Mouse (Mus musculus): Measurements from ENCODE around the gene Spice1. TPM values are rescaled to one million over a fixed set of nuclear protein-coding genes. Genes with fewer than 3 reads are reported as not detected.

Spice1 gene
- total RNA-seq, 1 experiment from 2014 or later = 26.8 TPM

GRCm38 (mm10) chr16:44361921-44362890, 15.3 kb downstream of the Spice1 start:
- peak; percentile 35; the same call in 1 of the 2 replicates for ATAC-seq (ENCODE audit: extremely low read depth, insufficient number of reproducible peaks, low FRiP score, poor library complexity, severe bottlenecking)

GRCm38 (mm10) chr16:44365522-44365921, 18.6 kb downstream of the Spice1 start:
- ATAC-seq (ENCODE audit: extremely low read depth, insufficient number of reproducible peaks, low FRiP score, poor library complexity, severe bottlenecking) = no peak

GRCm38 (mm10) chr16:44375459-44375858, 28.5 kb downstream of the Spice1 start:
- no peak for ATAC-seq (ENCODE audit: extremely low read depth, insufficient number of reproducible peaks, low FRiP score, poor library complexity, severe bottlenecking)

GRCm38 (mm10) chr16:44380006-44380405, 33.1 kb downstream of the Spice1 start:
- no peak for ATAC-seq (ENCODE audit: extremely low read depth, insufficient number of reproducible peaks, low FRiP score, poor library complexity, severe bottlenecking)

GRCm38 (mm10) chr16:44381578-44381977, 34.7 kb downstream of the Spice1 start:
- ATAC-seq (ENCODE audit: extremely low read depth, insufficient number of reproducible peaks, low FRiP score, poor library complexity, severe bottlenecking) = no peak

DNA sequence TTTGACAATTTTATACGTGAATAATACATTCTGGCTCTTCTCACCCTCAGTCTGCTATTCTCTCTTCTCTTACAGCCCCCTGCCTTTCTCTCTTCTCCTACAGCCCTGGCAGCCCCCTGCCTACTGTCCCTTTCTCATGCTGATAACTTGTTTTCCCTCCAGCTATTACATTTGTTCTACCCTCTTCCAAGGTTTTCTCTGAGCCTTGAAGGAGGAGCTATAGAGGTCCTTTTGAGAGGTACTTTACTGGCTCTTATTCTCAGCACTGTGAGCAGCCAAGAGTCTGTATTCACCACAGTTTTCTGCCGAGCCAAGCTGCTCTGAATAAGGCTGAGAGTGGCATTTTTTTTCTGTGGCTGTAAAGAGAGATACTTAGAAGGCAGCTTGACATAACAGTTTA, 36.6 kb downstream of the Spice1 start:
- no peak for ATAC-seq (ENCODE audit: extremely low read depth, insufficient number of reproducible peaks, low FRiP score, poor library complexity, severe bottlenecking)

- no peak for ATAC-seq (ENCODE audit: extremely low read depth, insufficient number of reproducible peaks, low FRiP score, poor library complexity, severe bottlenecking)
Observed at GRCm38 (mm10) chr16:44384251-44384650, 37.3 kb downstream of the Spice1 start.

- ATAC-seq (ENCODE audit: extremely low read depth, insufficient number of reproducible peaks, low FRiP score, poor library complexity, severe bottlenecking) = peak; percentile 33; the same call in 1 of the 2 replicates
Observed at GRCm38 (mm10) chr16:44391877-44392548, 45.1 kb downstream of the Spice1 start.

DNA sequence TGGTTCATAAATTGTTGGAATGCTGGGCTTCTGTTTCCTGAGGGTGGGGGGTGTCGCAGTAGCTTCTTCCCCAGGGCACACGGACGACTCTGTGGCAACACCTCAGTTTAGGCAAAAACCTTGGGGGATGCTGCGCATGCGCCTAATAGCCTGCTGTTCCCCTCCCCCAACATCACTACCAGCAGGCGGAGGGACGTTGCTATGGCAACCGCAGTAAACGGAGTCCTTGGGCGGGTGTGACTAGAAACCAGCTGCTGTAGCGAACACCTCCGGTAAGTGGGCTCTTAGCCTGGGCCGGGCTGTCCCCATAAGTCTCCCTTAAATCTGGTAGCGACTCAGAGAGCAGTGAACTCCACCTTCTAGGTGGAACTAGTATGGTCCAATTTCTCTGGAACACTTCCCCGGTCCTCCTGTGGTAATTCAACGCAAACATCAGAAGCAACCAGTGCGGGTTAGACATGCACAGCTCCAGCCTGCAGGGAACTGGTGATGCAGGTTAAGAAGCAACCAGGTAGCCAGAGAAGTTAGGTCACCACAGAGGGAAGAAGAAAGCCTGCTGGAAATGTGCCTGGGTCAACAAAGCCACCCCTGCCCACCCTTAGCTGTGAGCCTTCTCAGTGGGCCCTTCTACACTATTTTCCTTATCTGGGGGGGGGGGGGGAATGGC, 47.8 kb downstream of the Spice1 start, which contains the start of gene Cfap44:
Gene Cfap44, plus strand, starts transcription at position 220 of the 667 bp plus-strand sequence.
- 0 out of 2 replicates have a peak, but pooled peaks have one; percentile 23 for ATAC-seq (ENCODE audit: extremely low read depth, insufficient number of reproducible peaks, low FRiP score, poor library complexity, severe bottlenecking)

DNA sequence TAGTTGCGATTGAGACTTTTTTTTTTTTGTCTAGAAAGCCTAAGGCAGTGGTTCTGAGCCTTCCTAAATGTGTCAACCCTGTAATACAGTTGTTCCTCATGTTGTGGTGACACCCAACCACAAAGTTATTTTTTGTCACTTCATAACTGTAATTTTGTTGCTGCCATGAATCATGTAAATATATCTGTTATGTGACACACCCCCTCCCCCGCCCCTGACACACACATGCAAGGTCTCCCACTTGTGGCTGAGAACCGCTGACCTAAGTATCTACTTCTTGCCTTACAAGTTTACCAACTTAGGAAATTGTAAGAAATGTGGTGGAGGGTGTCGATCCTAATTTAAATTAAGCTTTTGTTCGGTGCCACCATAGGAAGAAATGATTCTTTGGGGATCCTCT, 58.0 kb downstream of the Spice1 start:
- no peak for ATAC-seq (ENCODE audit: extremely low read depth, insufficient number of reproducible peaks, low FRiP score, poor library complexity, severe bottlenecking)

DNA sequence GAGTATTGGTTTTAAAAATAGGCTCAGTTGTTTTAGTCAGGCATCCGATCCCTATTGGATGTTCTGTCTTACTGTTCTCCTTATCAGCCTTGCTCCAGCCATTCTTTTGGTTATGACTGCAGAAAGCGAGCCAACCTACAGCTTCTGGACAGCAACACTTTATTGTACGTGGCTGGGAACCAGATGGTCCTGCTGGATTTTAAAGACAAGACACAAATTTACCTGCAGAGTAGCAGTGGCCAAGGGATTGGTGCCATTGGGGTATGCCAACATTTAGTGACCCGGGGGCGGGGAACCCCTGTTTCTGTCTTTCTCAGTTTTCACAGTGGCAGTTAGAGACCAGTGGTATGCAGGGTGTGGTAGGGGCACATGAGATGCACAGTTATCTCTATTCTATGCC, 60.3 kb downstream of the Spice1 start:
- ATAC-seq (ENCODE audit: extremely low read depth, insufficient number of reproducible peaks, low FRiP score, poor library complexity, severe bottlenecking) = no peak

DNA sequence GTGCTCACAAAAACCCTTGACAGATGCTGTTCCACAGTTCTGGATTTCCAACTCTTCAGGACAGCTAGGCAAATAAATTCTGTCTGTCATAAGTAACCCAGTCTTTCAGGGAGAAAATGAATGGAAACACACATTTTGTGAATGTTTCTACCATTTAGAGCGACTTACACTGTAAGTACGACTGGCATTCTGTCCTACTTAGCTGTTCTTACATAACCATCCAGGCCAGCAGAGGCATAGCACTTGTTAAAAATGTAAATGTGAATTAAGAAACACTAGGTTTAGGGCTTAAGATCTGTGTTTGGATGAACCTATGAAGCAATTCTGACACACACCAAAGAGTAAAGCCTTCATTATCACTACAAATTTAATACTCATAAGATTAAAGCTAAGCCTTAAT, 61.4 kb downstream of the Spice1 start:
- no peak for ATAC-seq (ENCODE audit: extremely low read depth, insufficient number of reproducible peaks, low FRiP score, poor library complexity, severe bottlenecking)

DNA sequence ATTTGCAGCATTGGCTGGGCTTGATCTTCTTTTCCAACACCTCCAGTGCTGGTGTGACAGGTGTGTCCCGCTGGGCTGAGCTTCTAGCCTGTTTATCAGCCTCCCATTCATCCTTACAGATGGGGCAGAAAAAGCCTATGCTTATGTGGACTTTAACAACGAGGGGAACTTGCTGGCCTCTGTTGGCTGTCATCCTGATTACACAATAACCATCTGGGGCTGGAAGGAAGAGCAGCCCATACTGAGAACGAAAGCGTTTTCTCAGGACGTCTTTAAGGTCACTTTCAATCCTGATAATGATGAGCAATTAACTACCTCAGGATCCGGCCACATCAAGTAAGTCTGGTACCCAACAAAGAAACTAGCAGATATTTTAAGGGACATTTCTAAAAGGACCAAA, 63.3 kb downstream of the Spice1 start:
- ATAC-seq (ENCODE audit: extremely low read depth, insufficient number of reproducible peaks, low FRiP score, poor library complexity, severe bottlenecking) = no peak

GRCm38 (mm10) chr16:44417596-44417995, 70.7 kb downstream of the Spice1 start:
- no peak for ATAC-seq (ENCODE audit: extremely low read depth, insufficient number of reproducible peaks, low FRiP score, poor library complexity, severe bottlenecking)

DNA sequence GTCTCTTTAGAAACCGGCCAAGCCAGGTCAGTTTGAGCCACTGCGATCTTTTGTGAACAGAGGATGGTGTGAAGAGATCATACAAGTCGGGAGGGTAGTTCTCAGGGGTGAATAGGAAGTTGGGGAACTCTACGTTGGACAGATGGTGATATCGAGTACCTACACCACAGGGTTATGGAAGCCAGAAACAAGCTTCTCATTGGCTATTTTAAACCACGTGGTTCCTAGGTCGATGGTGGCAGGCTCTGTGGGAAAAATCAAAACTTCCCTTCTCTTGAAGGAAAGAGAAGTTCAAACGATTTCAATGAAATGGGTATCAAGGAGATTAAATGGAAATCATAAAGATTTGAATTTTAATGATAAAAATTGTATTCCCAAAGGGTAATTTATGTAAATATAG, 74.8 kb downstream of the Spice1 start:
- ATAC-seq (ENCODE audit: extremely low read depth, insufficient number of reproducible peaks, low FRiP score, poor library complexity, severe bottlenecking) = no peak

GRCm38 (mm10) chr16:44423499-44423898, 76.6 kb downstream of the Spice1 start:
- ATAC-seq (ENCODE audit: extremely low read depth, insufficient number of reproducible peaks, low FRiP score, poor library complexity, severe bottlenecking) = no peak

- no peak for ATAC-seq (ENCODE audit: extremely low read depth, insufficient number of reproducible peaks, low FRiP score, poor library complexity, severe bottlenecking)
Observed at GRCm38 (mm10) chr16:44428456-44428855, 81.5 kb downstream of the Spice1 start.

DNA sequence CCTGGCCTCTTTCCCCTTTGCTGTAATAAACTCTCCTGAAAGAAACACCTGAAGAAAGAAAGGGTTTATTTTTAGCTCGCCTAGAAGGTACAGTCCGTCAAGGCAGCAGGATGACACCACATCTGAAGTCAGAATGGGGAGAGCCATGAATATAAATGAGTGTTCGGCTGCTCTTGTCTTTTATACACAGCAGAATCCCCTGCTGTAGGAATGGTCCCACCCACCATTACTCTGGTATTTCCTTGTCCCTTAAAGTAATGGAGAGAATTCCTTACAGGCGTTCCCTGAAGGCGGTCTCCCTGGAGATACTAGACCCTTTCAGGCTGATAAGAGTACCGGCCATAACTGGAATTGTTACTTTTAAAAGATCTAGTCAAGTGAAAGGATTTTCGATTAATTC, 83.1 kb downstream of the Spice1 start:
- ATAC-seq (ENCODE audit: extremely low read depth, insufficient number of reproducible peaks, low FRiP score, poor library complexity, severe bottlenecking) = no peak

GRCm38 (mm10) chr16:44434931-44435330, 88.0 kb downstream of the Spice1 start:
- ATAC-seq (ENCODE audit: extremely low read depth, insufficient number of reproducible peaks, low FRiP score, poor library complexity, severe bottlenecking) = no peak

All from neutrophil, adult 5-6 weeks (primary cell).